10 mouse cellular contexts compared by ENCODE assay signal in genomic region chr17:56818067-56818636, GRCm38 (mm10). TPM values are rescaled to one million over a fixed set of nuclear protein-coding genes. Genes with fewer than 3 reads are reported as not detected.
DNase-seq lines count a peak whose midpoint lies in the region; ATAC-seq and TF ChIP-seq lines count a peak whose summit lies in the region.
"Had no signal": no experiment of that assay in that cellular context is flagged by ENCODE, and none has a peak within 500 bp of the region (broad histone marks: within the 10 kb centered on the region; RNA-seq: fewer than 3 reads in every experiment).

No protein-coding gene starts in this region.

- DNase-seq in gastrocnemius, adult 2 months = peak; percentile 60
- DNase-seq in gastrocnemius, postnatal 25 days = no peak
- no peak for DNase-seq in left cerebral cortex, adult 8-10 months (ENCODE audit: low spot score in 2 of 2)
- no peak for DNase-seq in right cerebral cortex, postnatal 10 days (ENCODE audit: low spot score in 2 of 2)

- no peak for TF ChIP-seq CTCF in gastrocnemius, adult 2 months (IDR thresholded peaks at IDR 0.05)
- no peak for TF ChIP-seq CTCF in E14TG2a.4 (conservative IDR thresholded peaks at IDR 0.05; ENCODE audit: low read length)

- H3K4me1 ChIP-seq in E14TG2a.4 (replicated peaks; ENCODE audit: low read depth, low read length) = peaks cover 77% of the 10 kb centered on the region
- peaks cover 15% of the 10 kb centered on the region for H3K4me1 ChIP-seq in hindbrain, embryonic 16.5 days (ENCODE audit: control insufficient read depth, insufficient read depth, low read depth, low read length)
- peaks cover 26% of the 10 kb centered on the region for H3K4me1 ChIP-seq in liver, embryonic 16.5 days (ENCODE audit: control insufficient read depth, low read depth, low read length)
- peaks cover 8% of the 10 kb centered on the region; the same call in 1 of the 2 replicates for H3K4me1 ChIP-seq in intestine, embryonic 16.5 days (ENCODE audit: control insufficient read depth, insufficient read depth, low read length)

- peak overlapping the region; percentile 35; the same call in 1 of the 2 replicates for H3K27ac ChIP-seq in gastrocnemius, adult 2 months
- H3K27ac ChIP-seq in hindbrain, embryonic 16.5 days (ENCODE audit: low read depth, low read length) = no peak overlapping the region
- H3K27ac ChIP-seq in liver, embryonic 16.5 days (ENCODE audit: low read length) = peak overlapping the region; percentile 48
- no peak overlapping the region for H3K27ac ChIP-seq in intestine, embryonic 16.5 days (ENCODE audit: low read length)

- no peaks in the 10 kb centered on the region for H3K27me3 ChIP-seq in E14TG2a.4 (ENCODE audit: insufficient read depth, low read length)
- H3K27me3 ChIP-seq in hindbrain, embryonic 16.5 days (replicated peaks; ENCODE audit: control insufficient read depth, insufficient read depth, low read length) = no peaks in the 10 kb centered on the region
- no peaks in the 10 kb centered on the region for H3K27me3 ChIP-seq in liver, embryonic 16.5 days (ENCODE audit: control insufficient read depth, insufficient read depth, low read depth, low read length)
- H3K27me3 ChIP-seq in intestine, embryonic 16.5 days (replicated peaks; ENCODE audit: control insufficient read depth, insufficient read depth, low read length) = no peaks in the 10 kb centered on the region

- no peak overlapping the region for H3K4me3 ChIP-seq in gastrocnemius, adult 2 months
- peak overlapping the region; percentile 45; the same call in 1 of the 2 replicates for H3K4me3 ChIP-seq in E14TG2a.4 (replicated peaks; ENCODE audit: low read length)
- no peak overlapping the region for H3K4me3 ChIP-seq in hindbrain, embryonic 16.5 days (ENCODE audit: low read length)
- H3K4me3 ChIP-seq in liver, embryonic 16.5 days (ENCODE audit: low read depth, low read length) = 0 out of 2 replicates have a peak overlapping the region, but pooled peaks have one; percentile 20
- no peak overlapping the region for H3K4me3 ChIP-seq in intestine, embryonic 16.5 days (ENCODE audit: low read length)

- H3K9ac ChIP-seq in hindbrain, embryonic 16.5 days (ENCODE audit: low read depth, low read length) = no peak overlapping the region
- no peak overlapping the region for H3K9ac ChIP-seq in liver, embryonic 16.5 days (ENCODE audit: low read depth, low read length)
- no peak overlapping the region for H3K9ac ChIP-seq in intestine, embryonic 16.5 days (ENCODE audit: low read depth, low read length)

- no peak for ATAC-seq in hindbrain, embryonic 16.5 days
- peak; percentile 76 for ATAC-seq in liver, embryonic 16.5 days (ENCODE audit: low read depth)
- no peak for ATAC-seq in intestine, embryonic 16.5 days

- WGBS in hindbrain, embryonic 16.5 days = 37% methylated on average over 11 of the region's 11 CpGs
- WGBS in liver, embryonic 16.5 days (ENCODE audit: insufficient replicate concordance) = 31% methylated on average over 11 of the region's 11 CpGs
- WGBS in intestine, embryonic 16.5 days = 43% methylated on average over 11 of the region's 11 CpGs

- no peaks in the 10 kb centered on the region for H3K9me3 ChIP-seq in E14TG2a.4 (ENCODE audit: low read length)
- no peaks in the 10 kb centered on the region for H3K9me3 ChIP-seq in hindbrain, embryonic 16.5 days (ENCODE audit: control insufficient read depth, low read length)
- H3K9me3 ChIP-seq in liver, embryonic 16.5 days (replicated peaks; ENCODE audit: control insufficient read depth, low read length) = no peaks in the 10 kb centered on the region
- no peaks in the 10 kb centered on the region for H3K9me3 ChIP-seq in intestine, embryonic 16.5 days (ENCODE audit: control insufficient read depth, low read length)

- 0 out of 2 replicates have a peak overlapping the region, but pooled peaks have one; percentile 10 for H3K4me2 ChIP-seq in hindbrain, embryonic 16.5 days (ENCODE audit: low read length)
- peak overlapping the region; percentile 19; the same call in 1 of the 2 replicates for H3K4me2 ChIP-seq in liver, embryonic 16.5 days (ENCODE audit: low read depth, low read length)
- no peak overlapping the region for H3K4me2 ChIP-seq in intestine, embryonic 16.5 days (ENCODE audit: low read depth, low read length)

- intact Hi-C loops in gastrocnemius, adult 2 months (cut with DNase I) = no loop called here

- peaks cover 57% of the 10 kb centered on the region for H3K36me3 ChIP-seq in E14TG2a.4 (ENCODE audit: insufficient read depth, low read length)
- no peaks in the 10 kb centered on the region for H3K36me3 ChIP-seq in hindbrain, embryonic 16.5 days (ENCODE audit: control insufficient read depth, insufficient read depth, low read length)
- no peaks in the 10 kb centered on the region for H3K36me3 ChIP-seq in liver, embryonic 16.5 days (ENCODE audit: control insufficient read depth, insufficient read depth)
- no peaks in the 10 kb centered on the region for H3K36me3 ChIP-seq in intestine, embryonic 16.5 days (ENCODE audit: control insufficient read depth, insufficient read depth, low read length)

RNA-seq across cellular contexts. Expression of gene Rfx2, which starts 12.7 kb away (rescaled TPM):
- 1 to 10 TPM; 2.0 to 2.8 TPM for total RNA-seq in gastrocnemius, adult 2 months (2021)
- total RNA-seq in gastrocnemius, postnatal 25 days (2021) = 1 to 10 TPM; 3.0 to 4.1 TPM
- polyA plus RNA-seq in hindbrain, embryonic 16.5 days (2015; fragmentation: Nextera tagmentation; extraction: Ambion mirVana) = 4.9 and 6.5 TPM in 2 replicates
- polyA plus RNA-seq in liver, embryonic 16.5 days (2015; fragmentation: Nextera tagmentation; extraction: Ambion mirVana) = 12.4 and 12.6 TPM in 2 replicates
- total RNA-seq in left cerebral cortex, adult 8-10 months (2022) = 1 to 10 TPM; 2.1 to 4.1 (median 3.1) TPM
- polyA plus RNA-seq in intestine, embryonic 16.5 days (2015; fragmentation: Nextera tagmentation; extraction: Ambion mirVana) = 2.5 and 3.4 TPM in 2 replicates

RNA-seq across cellular contexts. Expression of gene Prr22, which starts 48.1 kb away (rescaled TPM):
- under 1 TPM; 0.14 to 0.36 TPM for total RNA-seq in gastrocnemius, adult 2 months (2021)
- total RNA-seq in gastrocnemius, postnatal 25 days (2021) = under 1 TPM in 1 of 2 experiments, not detected in 1; 0.33 TPM
- 0.60 and 1.0 TPM in 2 replicates for polyA plus RNA-seq in hindbrain, embryonic 16.5 days (2015; fragmentation: Nextera tagmentation; extraction: Ambion mirVana)
- polyA plus RNA-seq in liver, embryonic 16.5 days (2015; fragmentation: Nextera tagmentation; extraction: Ambion mirVana) = 0.42 and 0.44 TPM in 2 replicates
- 1 to 10 TPM in 2 of 4 experiments, under 1 TPM in 2; 0.78 to 1.2 (median 0.99) TPM for total RNA-seq in left cerebral cortex, adult 8-10 months (2022)
- polyA plus RNA-seq in intestine, embryonic 16.5 days (2015; fragmentation: Nextera tagmentation; extraction: Ambion mirVana) = 0.84 and 1.6 TPM in 2 replicates

RNA-seq across cellular contexts. Expression of gene Dus3l, which starts 53.6 kb away (rescaled TPM):
- 10 to 100 TPM; 16.3 to 17.6 TPM for total RNA-seq in gastrocnemius, adult 2 months (2021)
- total RNA-seq in gastrocnemius, postnatal 25 days (2021) = 10 to 100 TPM; 12.4 to 14.5 TPM
- 97.3 and 99.9 TPM in 2 replicates for polyA plus RNA-seq in hindbrain, embryonic 16.5 days (2015; fragmentation: Nextera tagmentation; extraction: Ambion mirVana)
- 11.4 and 12.2 TPM in 2 replicates for polyA plus RNA-seq in liver, embryonic 16.5 days (2015; fragmentation: Nextera tagmentation; extraction: Ambion mirVana)
- 10 to 100 TPM; 60.1 to 66.1 (median 60.8) TPM for total RNA-seq in left cerebral cortex, adult 8-10 months (2022)
- 37.6 and 40.0 TPM in 2 replicates for polyA plus RNA-seq in intestine, embryonic 16.5 days (2015; fragmentation: Nextera tagmentation; extraction: Ambion mirVana)

RNA-seq across cellular contexts. Expression of gene Acsbg2, which starts 56.1 kb away (rescaled TPM):
- not detected for total RNA-seq in gastrocnemius, adult 2 months (2021)
- not detected for total RNA-seq in gastrocnemius, postnatal 25 days (2021)
- not detected in 2 replicates for polyA plus RNA-seq in hindbrain, embryonic 16.5 days (2015; fragmentation: Nextera tagmentation; extraction: Ambion mirVana)
- polyA plus RNA-seq in liver, embryonic 16.5 days (2015; fragmentation: Nextera tagmentation; extraction: Ambion mirVana) = not detected in 2 replicates
- not detected for total RNA-seq in left cerebral cortex, adult 8-10 months (2022)
- not detected in 2 replicates for polyA plus RNA-seq in intestine, embryonic 16.5 days (2015; fragmentation: Nextera tagmentation; extraction: Ambion mirVana)
- total RNA-seq: neutrophil, adult 5-6 weeks had no signal
- polyA plus RNA-seq: large intestine, adult 2 months had no signal

RNA-seq across cellular contexts. Expression of gene 1700061G19Rik, which starts 57.1 kb away (rescaled TPM):
- not detected for total RNA-seq in gastrocnemius, adult 2 months (2021)
- total RNA-seq in gastrocnemius, postnatal 25 days (2021) = not detected
- polyA plus RNA-seq in hindbrain, embryonic 16.5 days (2015; fragmentation: Nextera tagmentation; extraction: Ambion mirVana) = 0.29 and 0.50 TPM in 2 replicates
- 0.02 and 0.05 TPM in 2 replicates for polyA plus RNA-seq in liver, embryonic 16.5 days (2015; fragmentation: Nextera tagmentation; extraction: Ambion mirVana)
- under 1 TPM; 0.13 to 0.22 (median 0.17) TPM for total RNA-seq in left cerebral cortex, adult 8-10 months (2022)
- polyA plus RNA-seq in intestine, embryonic 16.5 days (2015; fragmentation: Nextera tagmentation; extraction: Ambion mirVana) = 0.12 and 0.17 TPM in 2 replicates
- total RNA-seq: neutrophil, adult 5-6 weeks had no signal

Comparison
In these comparisons a context has a peak if more than half of its experiments do, and no peak if none do; other contexts are left out.
1. H3K27ac ChIP-seq: peak in gastrocnemius, adult 2 months (single experiment) and liver, embryonic 16.5 days (single experiment); none in hindbrain, embryonic 16.5 days (single experiment) and intestine, embryonic 16.5 days (single experiment).
2. H3K4me3 ChIP-seq: peak in E14TG2a.4 (single experiment) and liver, embryonic 16.5 days (single experiment); none in gastrocnemius, adult 2 months (single experiment), hindbrain, embryonic 16.5 days (single experiment) and intestine, embryonic 16.5 days (single experiment).